9 mouse cellular contexts compared by ENCODE assay signal in the genomic region with DNA sequence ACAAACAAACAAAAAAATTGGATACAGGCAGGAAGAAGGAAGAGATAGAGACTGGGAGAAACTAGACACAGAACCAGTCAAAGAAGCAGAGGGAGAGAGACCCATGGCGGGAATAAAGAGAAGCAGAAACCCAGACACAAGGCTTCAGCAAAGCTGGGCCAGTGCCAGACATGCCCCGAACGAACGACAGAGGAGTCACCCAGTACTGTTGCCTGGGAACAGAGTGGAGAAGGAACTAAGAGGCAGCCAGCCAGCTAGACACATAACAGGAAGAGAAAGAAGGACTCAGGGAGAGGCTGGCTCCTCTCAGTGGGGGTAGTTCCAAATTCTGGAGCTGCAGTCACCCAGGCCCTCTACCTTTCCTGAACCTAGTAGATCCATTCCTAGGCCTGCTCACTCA. TPM values are rescaled to one million over a fixed set of nuclear protein-coding genes. Genes with fewer than 3 reads are reported as not detected.
DNase-seq lines count a peak whose midpoint lies in the region; ATAC-seq and TF ChIP-seq lines count a peak whose summit lies in the region.
"Had no signal": no experiment of that assay in that cellular context is flagged by ENCODE, and none has a peak within 500 bp of the region (broad histone marks: within the 10 kb centered on the region; RNA-seq: fewer than 3 reads in every experiment).

No protein-coding gene starts in this region.

- no peaks in the 10 kb centered on the region for H3K27me3 ChIP-seq in forebrain, postnatal 0 days (ENCODE audit: insufficient read depth, low read length)
- no peaks in the 10 kb centered on the region for H3K27me3 ChIP-seq in forebrain, embryonic 12.5 days
- no peaks in the 10 kb centered on the region for H3K27me3 ChIP-seq in intestine, embryonic 16.5 days (replicated peaks; ENCODE audit: control insufficient read depth, insufficient read depth, low read length)

- intact Hi-C loops in left cerebral cortex, postnatal 25 days (cut with DNase I): loop anchor here (10.0 kb wide), 1 partner anchor 164 kb away; no protein-coding TSS in a partner anchor

- no peaks in the 10 kb centered on the region for H3K9me3 ChIP-seq in forebrain, postnatal 0 days (ENCODE audit: low read length)
- H3K9me3 ChIP-seq in forebrain, embryonic 12.5 days: no peaks in the 10 kb centered on the region
- H3K9me3 ChIP-seq in intestine, embryonic 16.5 days (ENCODE audit: control insufficient read depth, low read length): no peaks in the 10 kb centered on the region

- peak; percentile 92 for ATAC-seq in forebrain, postnatal 0 days
- no peak for ATAC-seq in forebrain, embryonic 12.5 days (ENCODE audit: low FRiP score)
- ATAC-seq in intestine, embryonic 16.5 days: peak; percentile 65
- ATAC-seq in activated CD4-positive, CD25-positive, alpha-beta regulatory T cell, adult 4 months: no peak

- H3K27ac ChIP-seq in forebrain, postnatal 0 days (ENCODE audit: low read depth, low read length): peak overlapping the region; percentile 50; the same call in 1 of the 2 replicates
- H3K27ac ChIP-seq in forebrain, embryonic 12.5 days: no peak overlapping the region
- H3K27ac ChIP-seq in intestine, embryonic 16.5 days (ENCODE audit: low read length): no peak overlapping the region

- H3K4me3 ChIP-seq in forebrain, postnatal 0 days (ENCODE audit: low read depth, low read length): no peak overlapping the region
- no peak overlapping the region for H3K4me3 ChIP-seq in forebrain, embryonic 12.5 days (replicated peaks)
- H3K4me3 ChIP-seq in intestine, embryonic 16.5 days (ENCODE audit: low read length): no peak overlapping the region
- H3K4me3 ChIP-seq: erythroblast, embryonic 14.5 days had no signal

- peak; percentile 88 for DNase-seq in forebrain, postnatal 0 days
- peak; percentile 24 for DNase-seq in NIH3T3 (ENCODE audit: low read depth)
- DNase-seq in gastrocnemius, postnatal 10 days: peak; percentile 72
- peak; percentile 91 to 95 for DNase-seq in left cerebral cortex, postnatal 25 days (ENCODE audit: low spot score in 2 of 2)
- DNase-seq in right cerebral cortex, adult 18-20 months: peak; percentile 87

- H3K36me3 ChIP-seq in forebrain, postnatal 0 days (ENCODE audit: insufficient read depth): no peaks in the 10 kb centered on the region
- no peaks in the 10 kb centered on the region for H3K36me3 ChIP-seq in forebrain, embryonic 12.5 days (replicated peaks)
- H3K36me3 ChIP-seq in intestine, embryonic 16.5 days (ENCODE audit: control insufficient read depth, insufficient read depth, low read length): no peaks in the 10 kb centered on the region

- no peak overlapping the region for H3K4me2 ChIP-seq in forebrain, postnatal 0 days (ENCODE audit: low read depth)
- no peak overlapping the region for H3K4me2 ChIP-seq in forebrain, embryonic 12.5 days
- H3K4me2 ChIP-seq in intestine, embryonic 16.5 days (ENCODE audit: low read depth, low read length): no peak overlapping the region

- 9% methylated on average over 4 of the region's 4 CpGs for WGBS in forebrain, postnatal 0 days
- WGBS in forebrain, embryonic 12.5 days: 61% methylated on average over 4 of the region's 4 CpGs
- WGBS in intestine, embryonic 16.5 days: 23% methylated on average over 4 of the region's 4 CpGs

- no peaks in the 10 kb centered on the region; the same call in 1 of the 2 replicates for H3K4me1 ChIP-seq in forebrain, postnatal 0 days (ENCODE audit: insufficient read depth)
- no peaks in the 10 kb centered on the region; the same call in 1 of the 2 replicates for H3K4me1 ChIP-seq in forebrain, embryonic 12.5 days
- peaks cover 9% of the 10 kb centered on the region for H3K4me1 ChIP-seq in intestine, embryonic 16.5 days (ENCODE audit: control insufficient read depth, insufficient read depth, low read length)

- H3K9ac ChIP-seq in forebrain, postnatal 0 days: no peak overlapping the region
- H3K9ac ChIP-seq in forebrain, embryonic 12.5 days: no peak overlapping the region
- no peak overlapping the region for H3K9ac ChIP-seq in intestine, embryonic 16.5 days (ENCODE audit: low read depth, low read length)

- no peak for TF ChIP-seq CTCF in forebrain, postnatal 0 days (IDR thresholded peaks at IDR 0.05; ENCODE audit: low read depth)

RNA-seq across cellular contexts. Expression of a gene that starts 0.8 kb away (rescaled TPM):
- not detected in 2 replicates for total RNA-seq in forebrain, postnatal 0 days (2014; rRNA removed)
- polyA plus RNA-seq in forebrain, postnatal 0 days (2015; fragmentation: Nextera tagmentation; extraction: Ambion mirVana): 0.12 and 0.15 TPM in 2 replicates
- polyA plus RNA-seq in forebrain, embryonic 12.5 days (2016; fragmentation: Nextera tagmentation; extraction: Ambion mirVana): 0.26 TPM in 1 of 2 replicates, not detected in the other
- 10 to 100 TPM; 51.6 to 58.5 TPM for total RNA-seq in gastrocnemius, postnatal 10 days (2021)
- 0.12 and 0.22 TPM in 2 replicates for polyA plus RNA-seq in intestine, embryonic 16.5 days (2015; fragmentation: Nextera tagmentation; extraction: Ambion mirVana)
- under 1 TPM; 0.32 to 0.60 TPM for total RNA-seq in left cerebral cortex, postnatal 25 days (2021)
- polyA plus RNA-seq in activated CD4-positive, CD25-positive, alpha-beta regulatory T cell, adult 4 months (2017; shearing (Covaris generic)): not detected
- polyA plus RNA-seq: erythroblast, embryonic 14.5 days had no signal

RNA-seq across cellular contexts. Expression of a gene that starts 8.0 kb away (rescaled TPM):
- 24.5 and 32.9 TPM in 2 replicates for total RNA-seq in forebrain, postnatal 0 days (2014; rRNA removed)
- 12.7 and 14.8 TPM in 2 replicates for polyA plus RNA-seq in forebrain, postnatal 0 days (2015; fragmentation: Nextera tagmentation; extraction: Ambion mirVana)
- polyA plus RNA-seq in forebrain, embryonic 12.5 days (2016; fragmentation: Nextera tagmentation; extraction: Ambion mirVana): 5.3 and 5.4 TPM in 2 replicates
- 1 to 10 TPM; 3.1 to 4.8 TPM for total RNA-seq in gastrocnemius, postnatal 10 days (2021)
- polyA plus RNA-seq in intestine, embryonic 16.5 days (2015; fragmentation: Nextera tagmentation; extraction: Ambion mirVana): 1.7 and 2.1 TPM in 2 replicates
- 10 to 100 TPM; 19.5 to 24.7 TPM for total RNA-seq in left cerebral cortex, postnatal 25 days (2021)
- polyA plus RNA-seq in activated CD4-positive, CD25-positive, alpha-beta regulatory T cell, adult 4 months (2017; shearing (Covaris generic)): not detected
- polyA plus RNA-seq: erythroblast, embryonic 14.5 days had no signal

RNA-seq across cellular contexts. Expression of a gene that starts 43.3 kb away (rescaled TPM):
- 16.2 and 16.4 TPM in 2 replicates for total RNA-seq in forebrain, postnatal 0 days (2014; rRNA removed)
- polyA plus RNA-seq in forebrain, postnatal 0 days (2015; fragmentation: Nextera tagmentation; extraction: Ambion mirVana): 9.6 and 10.5 TPM in 2 replicates
- 1.6 and 1.8 TPM in 2 replicates for polyA plus RNA-seq in forebrain, embryonic 12.5 days (2016; fragmentation: Nextera tagmentation; extraction: Ambion mirVana)
- total RNA-seq in gastrocnemius, postnatal 10 days (2021): under 1 TPM; 0.16 to 0.27 TPM
- polyA plus RNA-seq in intestine, embryonic 16.5 days (2015; fragmentation: Nextera tagmentation; extraction: Ambion mirVana): 0.84 and 1.0 TPM in 2 replicates
- total RNA-seq in left cerebral cortex, postnatal 25 days (2021): 10 to 100 TPM; 30.5 to 31.1 TPM
- 1 to 10 TPM; 2.1 to 3.2 TPM for polyA plus RNA-seq in activated CD4-positive, CD25-positive, alpha-beta regulatory T cell, adult 4 months (2017; shearing (Covaris generic))

Comparison
In these comparisons a context has a peak if more than half of its experiments do, and no peak if none do; other contexts are left out.
1. ATAC-seq: peak in forebrain, postnatal 0 days (single experiment) and intestine, embryonic 16.5 days (single experiment); none in forebrain, embryonic 12.5 days (single experiment) and activated CD4-positive, CD25-positive, alpha-beta regulatory T cell, adult 4 months (single experiment).
2. DNase-seq: peak in every context shown above with its lines; median percentile 93 in left cerebral cortex, postnatal 25 days; 88 in forebrain, postnatal 0 days; 87 in right cerebral cortex, adult 18-20 months; 72 in gastrocnemius, postnatal 10 days; 24 in NIH3T3.